Comparison of ENCODE assay signal across 8 mouse cellular contexts in genomic region chr11:98939084-98939952, GRCm38 (mm10). TPM values are rescaled to one million over a fixed set of nuclear protein-coding genes. Genes with fewer than 3 reads are reported as not detected.
DNase-seq lines count a peak whose midpoint lies in the region; ATAC-seq lines count a peak whose summit lies in the region.

No protein-coding gene starts in this region.

- ATAC-seq in activated CD4-positive, CD25-positive, alpha-beta regulatory T cell, adult 4 months: peak; percentile 21
- ATAC-seq in hindbrain, embryonic 13.5 days (ENCODE audit: low FRiP score): no peak
- ATAC-seq in lung, embryonic 16.5 days (ENCODE audit: low read depth): no peak

- H3K27me3 ChIP-seq in hindbrain, embryonic 13.5 days: peaks cover 9% of the 10 kb centered on the region; the same call in 1 of the 2 replicates
- no peaks in the 10 kb centered on the region for H3K27me3 ChIP-seq in lung, embryonic 16.5 days (ENCODE audit: control insufficient read depth, insufficient read depth, low read depth, low read length)

- peak overlapping the region; percentile 94 for H3K4me2 ChIP-seq in hindbrain, embryonic 13.5 days
- H3K4me2 ChIP-seq in lung, embryonic 16.5 days (ENCODE audit: low read depth, low read length): peak overlapping the region; percentile 83

- peak overlapping the region; percentile 63 for H3K4me3 ChIP-seq in hindbrain, embryonic 13.5 days
- H3K4me3 ChIP-seq in lung, embryonic 16.5 days (ENCODE audit: low read length): peak overlapping the region; percentile 72

- no peaks in the 10 kb centered on the region for H3K36me3 ChIP-seq in hindbrain, embryonic 13.5 days
- no peaks in the 10 kb centered on the region for H3K36me3 ChIP-seq in lung, embryonic 16.5 days (ENCODE audit: control insufficient read depth, insufficient read depth, low read length)

- H3K9ac ChIP-seq in hindbrain, embryonic 13.5 days: peak overlapping the region; percentile 70
- peak overlapping the region; percentile 89 for H3K9ac ChIP-seq in lung, embryonic 16.5 days (ENCODE audit: low read length)

- DNase-seq in kidney, adult 11 months: peak; percentile 30
- DNase-seq in kidney, postnatal 14 days: no peak
- DNase-seq in thymus, adult 18-20 months: peak; percentile 57 to 80
- no peak for DNase-seq in frontal cortex, postnatal 25 days (ENCODE audit: low spot score in 2 of 2)
- DNase-seq in adrenal gland, postnatal 10 days: no peak

- peaks cover 82% of the 10 kb centered on the region for H3K4me1 ChIP-seq in hindbrain, embryonic 13.5 days (replicated peaks)
- peaks cover 77% of the 10 kb centered on the region for H3K4me1 ChIP-seq in lung, embryonic 16.5 days (replicated peaks; ENCODE audit: control insufficient read depth, insufficient read depth, low read length)

- 45% methylated on average over 15 of the region's 15 CpGs for WGBS in hindbrain, embryonic 13.5 days
- 25% methylated on average over 15 of the region's 15 CpGs for WGBS in lung, embryonic 16.5 days

- peak overlapping the region; percentile 92; the same call in 1 of the 2 replicates for H3K27ac ChIP-seq in hindbrain, embryonic 13.5 days
- peak overlapping the region; percentile 98; the same call in 1 of the 2 replicates for H3K27ac ChIP-seq in lung, embryonic 16.5 days (ENCODE audit: low read length)

- no peaks in the 10 kb centered on the region for H3K9me3 ChIP-seq in hindbrain, embryonic 13.5 days
- no peaks in the 10 kb centered on the region for H3K9me3 ChIP-seq in lung, embryonic 16.5 days (ENCODE audit: control insufficient read depth, low read length)

RNA-seq across cellular contexts. Expression of gene Rara, which starts 11.7 kb away (rescaled TPM):
- polyA plus RNA-seq in activated CD4-positive, CD25-positive, alpha-beta regulatory T cell, adult 4 months (2017; shearing (Covaris generic)): 10 to 100 TPM in 1 of 2 experiments, 1 to 10 TPM in 1; 9.0 to 13.7 TPM
- 17.1 and 20.3 TPM in 2 replicates for polyA plus RNA-seq in hindbrain, embryonic 13.5 days (2015; fragmentation: Nextera tagmentation; extraction: Ambion mirVana)
- polyA plus RNA-seq in lung, embryonic 16.5 days (2015; fragmentation: Nextera tagmentation; extraction: Ambion mirVana): 35.4 and 37.2 TPM in 2 replicates
- 10 to 100 TPM; 26.2 to 34.7 TPM for total RNA-seq in adrenal gland, postnatal 10 days (2021)

RNA-seq across cellular contexts. Expression of gene Cdc6, which starts 31.7 kb away (rescaled TPM):
- 10 to 100 TPM; 10.1 to 17.7 TPM for polyA plus RNA-seq in activated CD4-positive, CD25-positive, alpha-beta regulatory T cell, adult 4 months (2017; shearing (Covaris generic))
- polyA plus RNA-seq in hindbrain, embryonic 13.5 days (2015; fragmentation: Nextera tagmentation; extraction: Ambion mirVana): 5.9 and 6.0 TPM in 2 replicates
- 34.0 and 38.3 TPM in 2 replicates for polyA plus RNA-seq in lung, embryonic 16.5 days (2015; fragmentation: Nextera tagmentation; extraction: Ambion mirVana)
- total RNA-seq in adrenal gland, postnatal 10 days (2021): 1 to 10 TPM; 3.8 to 6.5 TPM

RNA-seq across cellular contexts. Expression of gene Gjd3, which starts 43.5 kb away (rescaled TPM):
- polyA plus RNA-seq in activated CD4-positive, CD25-positive, alpha-beta regulatory T cell, adult 4 months (2017; shearing (Covaris generic)): under 1 TPM in 1 of 2 experiments, not detected in 1; 0.41 TPM
- polyA plus RNA-seq in hindbrain, embryonic 13.5 days (2015; fragmentation: Nextera tagmentation; extraction: Ambion mirVana): 1.5 and 1.6 TPM in 2 replicates
- 0.31 TPM in 1 of 2 replicates, not detected in the other for polyA plus RNA-seq in lung, embryonic 16.5 days (2015; fragmentation: Nextera tagmentation; extraction: Ambion mirVana)
- under 1 TPM; 0.45 to 0.73 TPM for total RNA-seq in adrenal gland, postnatal 10 days (2021)

Comparison
In these comparisons a context has a peak if more than half of its experiments do, and no peak if none do; other contexts are left out.
1. DNase-seq: peak in kidney, adult 11 months (single experiment) and thymus, adult 18-20 months (2 of 2); none in kidney, postnatal 14 days (single experiment), frontal cortex, postnatal 25 days (0 of 2) and adrenal gland, postnatal 10 days (single experiment).